Mouse (Mus musculus) cortical plate, adult 2 months (tissue): ENCODE measurements around the gene Exoc4. TPM values are rescaled to one million over a fixed set of nuclear protein-coding genes. Genes with fewer than 3 reads are reported as not detected.

Experiments
- H3K27ac ChIP-seq: fragments of 200-500 bp; 2 replicates; pipeline ENCODE4 v1.5.1; 2012; ENCODE audit warnings: low read length, control low read depth, inconsistent platforms; ENCODE audit not compliant: insufficient read depth
- H3K4me1 ChIP-seq: fragments of 200-500 bp; 2 replicates; pipeline ENCODE4 v1.6.1; 2011; ENCODE audit warnings: low read length; ENCODE audit not compliant: control insufficient read depth, insufficient read depth
- H3K4me3 ChIP-seq: fragments of 200-500 bp; 2 replicates; pipeline ENCODE4 v1.5.1; 2011; ENCODE audit warnings: mild to moderate bottlenecking, low read length, control low read depth; ENCODE audit not compliant: insufficient read depth
- CTCF ChIP-seq: fragments of 200-500 bp; IDR thresholded peaks from 2 replicates; pipeline ENCODE4 v1.5.1; 2011; ENCODE audit warnings: mild to moderate bottlenecking, control low read depth, low read length; ENCODE audit not compliant: insufficient read depth; ENCODE audit errors: extremely low read depth
- POLR2A ChIP-seq: fragments of 200-500 bp; IDR thresholded peaks from 2 replicates; pipeline ENCODE4 v1.6.1; 2011; ENCODE audit warnings: mild to moderate bottlenecking, low read length, control low read depth; ENCODE audit not compliant: insufficient read depth; ENCODE audit errors: extremely low read depth
- polyA plus RNA-seq: library from polyadenylated mRNA; depleted of rRNA; stranded (reverse); fragments of >200 nt; gene quantifications from 2 replicates; pipeline ENCODE4 v1.2.3, GENCODE M21; 2012

Exoc4 gene
- polyA plus RNA-seq, 1 experiment, result 19.0 TPM

- Histone ChIP-seq H3K4me1 (no peaks in the 10 kb centered on the region; the same call in 1 of the 2 replicates), H3K4me3 (no peak overlapping the region), H3K27ac (no peak overlapping the region)
- TF ChIP-seq CTCF (no peak), POLR2A (no peak)
These were observed 131.6 kb downstream of the Exoc4 start for GRCm38 (mm10) chr6:33380517-33380916.

GRCm38 (mm10) chr6:33382176-33382575 lies 133.3 kb downstream of the Exoc4 start:
- Histone ChIP-seq H3K4me3 (no peak overlapping the region), H3K4me1 (no peaks in the 10 kb centered on the region; the same call in 1 of the 2 replicates), H3K27ac (no peak overlapping the region)
- TF ChIP-seq POLR2A (no peak), CTCF (no peak)

DNA sequence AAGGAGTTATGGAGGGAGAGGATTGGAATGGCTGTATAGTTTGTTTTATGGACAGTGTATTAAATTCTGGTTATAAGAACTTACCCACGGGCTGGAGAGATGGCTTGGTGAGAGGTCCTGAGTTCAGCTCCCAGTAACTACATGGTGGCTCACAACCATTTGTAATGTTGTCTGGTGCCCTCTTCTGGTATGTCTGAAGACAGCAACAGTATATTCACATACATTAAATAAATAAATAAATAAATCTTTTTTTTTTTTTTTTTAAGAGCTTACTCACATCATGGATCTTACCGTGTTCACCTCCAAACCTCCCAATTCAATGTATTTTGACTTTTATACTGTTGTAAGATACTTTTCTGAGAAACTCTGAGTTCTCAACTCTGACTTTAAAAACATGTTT lies 143.1 kb downstream of the Exoc4 start:
- no peaks in the 10 kb centered on the region for H3K4me1 ChIP-seq
- TF ChIP-seq POLR2A (no peak), CTCF (0 out of 2 replicates have a peak, but pooled peaks have one; percentile 9)
- H3K4me3 ChIP-seq, result no peak overlapping the region
- H3K27ac ChIP-seq, result no peak overlapping the region

DNA sequence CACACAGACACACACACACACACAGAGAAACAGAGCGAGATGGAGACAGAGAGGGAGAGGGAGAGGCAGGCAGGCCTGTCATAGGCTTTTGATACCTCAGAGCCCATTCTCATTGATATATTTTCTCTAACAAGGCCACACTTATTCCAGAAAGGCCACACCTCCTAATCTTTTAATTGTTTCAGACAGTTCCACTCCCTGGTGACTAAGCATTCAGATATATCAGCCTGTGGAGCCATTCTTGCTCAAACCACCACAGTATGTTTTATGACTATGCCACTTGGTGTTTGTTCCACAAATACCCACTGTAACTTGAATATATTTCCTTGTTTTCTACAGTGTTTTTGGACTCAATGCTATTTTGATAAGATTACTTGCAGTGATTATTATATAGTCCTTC lies 150.6 kb downstream of the Exoc4 start:
- Histone ChIP-seq H3K4me3 (no peak overlapping the region), H3K27ac (no peak overlapping the region), H3K4me1 (no peaks in the 10 kb centered on the region)
- TF ChIP-seq POLR2A, result no peak
- TF ChIP-seq CTCF, result no peak

- H3K4me1 ChIP-seq, result no peaks in the 10 kb centered on the region; the same call in 1 of the 2 replicates
- TF ChIP-seq CTCF (no peak), POLR2A (no peak)
- no peak overlapping the region for H3K27ac ChIP-seq
- H3K4me3 ChIP-seq, result no peak overlapping the region
These were observed 152.3 kb downstream of the Exoc4 start for GRCm38 (mm10) chr6:33401161-33401560.

- TF ChIP-seq CTCF (peak; percentile 63), POLR2A (no peak)
- Histone ChIP-seq H3K4me3 (no peak overlapping the region), H3K4me1 (no peaks in the 10 kb centered on the region; the same call in 1 of the 2 replicates), H3K27ac (no peak overlapping the region)
These were observed 156.8 kb downstream of the Exoc4 start for GRCm38 (mm10) chr6:33405562-33406275.

DNA sequence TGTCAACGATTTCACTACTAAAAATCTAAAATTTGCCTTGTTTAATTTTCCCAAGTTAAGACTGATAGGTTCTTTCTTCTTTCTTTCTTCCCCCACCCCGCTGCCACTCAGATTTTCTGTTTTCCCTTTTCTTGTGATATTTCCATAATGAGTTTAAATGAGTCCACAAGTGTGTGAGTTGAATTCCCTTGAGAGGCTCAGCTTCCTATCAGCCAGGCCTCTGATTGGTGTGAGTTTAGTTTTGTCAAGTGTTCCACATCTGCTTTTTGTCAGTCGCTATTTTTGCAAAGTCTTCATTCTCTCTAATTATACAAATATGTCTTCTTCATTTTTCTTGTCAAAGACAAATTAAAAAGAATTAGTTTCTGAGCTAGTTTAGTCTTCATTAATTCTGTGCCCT lies 160.7 kb downstream of the Exoc4 start:
- TF ChIP-seq POLR2A (no peak), CTCF (no peak)
- Histone ChIP-seq H3K4me1 (no peaks in the 10 kb centered on the region; the same call in 1 of the 2 replicates), H3K4me3 (no peak overlapping the region), H3K27ac (no peak overlapping the region)

GRCm38 (mm10) chr6:33425007-33425406 lies 176.1 kb downstream of the Exoc4 start:
- Histone ChIP-seq H3K27ac (no peak overlapping the region), H3K4me3 (no peak overlapping the region), H3K4me1 (no peaks in the 10 kb centered on the region)
- no peak for TF ChIP-seq CTCF
- TF ChIP-seq POLR2A, result no peak

DNA sequence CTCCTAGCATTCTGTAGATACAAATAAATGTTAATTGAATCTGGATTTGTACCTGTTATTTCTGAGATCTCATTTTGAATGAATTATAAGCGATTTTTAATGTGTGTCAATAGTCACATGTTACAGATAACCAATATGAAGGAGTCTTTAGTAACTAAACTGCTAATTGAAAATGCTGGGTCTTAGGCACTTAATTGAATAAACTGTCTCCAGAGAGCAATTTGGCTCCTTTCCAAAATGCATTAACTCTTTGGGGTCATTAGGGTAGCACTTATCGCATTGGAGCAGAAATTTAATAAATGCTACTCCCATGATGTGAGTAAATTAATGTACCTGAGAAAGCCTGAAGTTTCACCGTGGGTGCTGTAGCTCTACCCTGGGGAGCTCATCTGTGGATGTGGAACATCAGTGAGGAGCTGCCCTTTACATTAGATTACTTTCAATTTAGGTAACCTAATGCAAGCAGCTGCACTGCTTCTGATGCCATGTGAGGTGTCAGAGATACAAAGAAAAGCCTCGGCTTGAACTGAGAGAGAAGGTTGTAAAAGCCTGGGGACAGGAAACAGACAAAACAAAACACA lies 182.4 kb downstream of the Exoc4 start:
- Histone ChIP-seq H3K27ac (no peak overlapping the region), H3K4me3 (no peak overlapping the region), H3K4me1 (no peaks in the 10 kb centered on the region)
- no peak for TF ChIP-seq CTCF

DNA sequence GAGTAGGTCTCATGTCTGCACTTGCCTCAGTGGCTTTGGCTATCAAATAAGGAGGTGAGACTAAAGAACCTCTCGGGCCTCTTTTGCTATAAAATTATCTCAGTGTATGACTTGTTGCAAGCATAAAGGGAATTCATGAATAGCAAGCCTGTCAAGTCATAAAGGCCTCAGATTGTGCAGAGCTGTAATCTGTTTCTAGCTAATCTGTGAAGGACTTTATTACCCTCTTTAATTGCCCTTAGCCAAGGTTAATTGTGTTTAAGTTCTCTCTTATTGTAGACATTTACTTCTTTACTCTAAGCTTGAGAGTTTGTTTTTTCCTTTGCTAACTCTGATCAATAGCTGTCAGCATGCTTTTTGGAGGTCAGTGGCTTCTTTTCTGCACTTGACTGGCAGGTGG lies 191.6 kb downstream of the Exoc4 start:
- Histone ChIP-seq H3K4me1 (no peaks in the 10 kb centered on the region), H3K4me3 (no peak overlapping the region), H3K27ac (no peak overlapping the region)
- no peak for TF ChIP-seq CTCF
- no peak for TF ChIP-seq POLR2A
